Mouse (Mus musculus) limb, embryonic 14.5 days (tissue): ENCODE measurements around the gene Rcc2. TPM values are rescaled to one million over a fixed set of nuclear protein-coding genes. Genes with fewer than 3 reads are reported as not detected.

ENCODE experiments used
- ATAC-seq: fragments of 200-750 bp; cut with Nextera tagmentation; 2 replicates; pipeline ENCODE4 v1.8.0; 2017; ENCODE audit warnings: low read depth, moderate number of reproducible peaks, moderate TSS enrichment; ENCODE audit not compliant: low FRiP score
- DNase-seq: peaks from one replicate; pipeline ENCODE4 v3.0.0-alpha.2; 2015; ENCODE audit warnings: low spot score
- H3K27ac ChIP-seq: fragments of 300-500 bp; sonication (generic); replicated peaks from 2 replicates; pipeline ENCODE4 v1.5.1; 2014; ENCODE audit warnings: low read depth, mild to moderate bottlenecking, low read length, moderate library complexity, mixed read lengths
- H3K27me3 ChIP-seq: fragments of 300-500 bp; sonication (generic); 2 replicates; pipeline ENCODE4 v1.6.1; 2014; ENCODE audit warnings: low read length, mixed read lengths; ENCODE audit not compliant: control insufficient read depth, insufficient read depth
- H3K36me3 ChIP-seq: fragments of 300-500 bp; sonication (generic); 2 replicates; pipeline ENCODE4 v1.6.1; 2014; ENCODE audit warnings: mild to moderate bottlenecking, low read length, moderate library complexity, mixed read lengths; ENCODE audit not compliant: control insufficient read depth, insufficient read depth
- H3K4me1 ChIP-seq: fragments of 300-500 bp; sonication (generic); 2 replicates; pipeline ENCODE4 v1.6.1; 2014; ENCODE audit warnings: antibody characterized with exemption, low read length, mixed read lengths; ENCODE audit not compliant: control insufficient read depth, insufficient read depth
- H3K4me2 ChIP-seq: fragments of 300-500 bp; sonication (generic); replicated peaks from 2 replicates; pipeline ENCODE4 v1.6.1; 2014; ENCODE audit warnings: low read depth, mild to moderate bottlenecking, low read length, moderate library complexity; ENCODE audit not compliant: severe bottlenecking
- H3K4me3 ChIP-seq: fragments of 300-500 bp; sonication (generic); replicated peaks from 2 replicates; pipeline ENCODE4 v1.5.1; 2014; ENCODE audit warnings: low read length
- H3K9ac ChIP-seq: fragments of 300-500 bp; sonication (generic); 2 replicates; pipeline ENCODE4 v1.6.1; 2014; ENCODE audit warnings: mild to moderate bottlenecking, low read depth, low read length, moderate library complexity; ENCODE audit not compliant: severe bottlenecking
- H3K9me3 ChIP-seq: fragments of 300-500 bp; sonication (generic); 2 replicates; pipeline ENCODE4 v1.6.1; 2016; ENCODE audit warnings: low read length; ENCODE audit not compliant: control insufficient read depth
- POLR2A ChIP-seq: fragments of 200-500 bp; IDR thresholded peaks from 2 replicates; pipeline ENCODE4 v1.8.0; 2012; ENCODE audit warnings: inconsistent platforms, mild to moderate bottlenecking, moderate library complexity, borderline replicate concordance; ENCODE audit not compliant: insufficient read depth, insufficient read length; ENCODE audit errors: extremely low read depth
- WGBS: fragments of 180-500 bp; shearing (Covaris S2); extraction: QIAGEN DNeasy Blood & Tissue Kit; methylation state at CpG from one replicate; pipeline ENCODE4 v1.1.7; 2014; 5-methylcytosine and 5-hydroxymethylcytosine counted together
- microRNA-seq: library from miRNA; unstranded; fragments of <30 nt; microRNA quantifications from one replicate; pipeline ENCODE4, GENCODE M21; 2016
- polyA plus RNA-seq, 2 experiments: library from polyadenylated mRNA; depleted of rRNA in 1 of 2; stranded (reverse) in 1 of 2; unstranded in 1 of 2; fragments of >200 nt; fragmentation: Nextera tagmentation in 1 of 2; extraction: Ambion mirVana in 1 of 2; gene quantifications; 2 replicates each; pipeline versions ENCODE4 v1.2.1 to v1.2.3; 2012 to 2014

Gene Rcc2
- polyA plus RNA-seq, 2 experiments, result 47.8 to 119 TPM

DNA sequence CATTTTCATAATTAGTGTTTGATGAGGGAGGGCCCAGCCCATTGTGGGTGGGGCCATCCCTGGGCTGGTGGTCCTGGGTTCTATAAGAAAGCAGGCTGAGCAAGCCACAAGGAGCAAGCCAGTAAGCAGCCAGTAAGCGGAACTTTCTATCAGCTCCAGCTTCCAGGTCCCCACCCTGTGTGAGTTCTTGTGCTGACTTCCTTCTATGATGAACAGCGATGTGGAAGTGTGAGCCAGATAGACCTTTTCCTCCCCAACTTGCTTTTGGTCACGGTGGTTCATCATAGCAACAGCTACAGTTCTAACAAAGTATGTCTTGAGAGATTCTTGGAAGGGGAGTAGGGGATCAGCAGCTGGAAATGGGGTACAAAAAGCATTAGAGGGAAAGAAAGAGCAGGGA, 65.6 kb downstream of the Rcc2 start:
- Histone ChIP-seq H3K9ac (no peak overlapping the region), H3K4me2 (no peak overlapping the region), H3K27me3 (no peaks in the 10 kb centered on the region), H3K9me3 (no peaks in the 10 kb centered on the region), H3K4me1 (no peaks in the 10 kb centered on the region), H3K4me3 (no peak overlapping the region), H3K36me3 (no peaks in the 10 kb centered on the region), H3K27ac (no peak overlapping the region)
- ATAC-seq (no peak), DNase-seq (no peak)
- no peak for TF ChIP-seq POLR2A
- WGBS, result 88% methylated on average over 3 of the region's 3 CpGs

DNA sequence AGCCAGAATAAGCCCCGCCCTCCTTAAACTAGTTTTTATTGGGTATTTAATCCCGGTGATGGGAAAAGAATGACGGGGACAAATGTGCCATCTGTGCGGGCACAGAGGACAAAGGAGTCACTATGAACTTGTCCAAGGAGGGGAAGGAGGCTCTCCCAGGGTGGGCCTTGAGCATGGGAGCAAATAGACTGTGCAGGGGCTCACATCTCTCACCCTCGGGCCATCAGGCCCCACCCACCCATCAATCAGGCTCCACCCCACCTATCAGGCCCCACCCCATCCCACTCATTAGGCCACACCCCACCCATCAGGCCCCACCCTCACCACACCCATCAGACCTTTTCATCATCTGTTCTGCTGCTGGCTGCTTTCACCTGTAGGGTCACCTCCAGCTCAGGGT, 68.6 kb downstream of the Rcc2 start:
- H3K4me3 ChIP-seq, result no peak overlapping the region
- H3K36me3 ChIP-seq, result no peaks in the 10 kb centered on the region
- no peak for TF ChIP-seq POLR2A
- no peak for DNase-seq
- no peaks in the 10 kb centered on the region for H3K27me3 ChIP-seq
- H3K4me1 ChIP-seq, result no peaks in the 10 kb centered on the region
- no peaks in the 10 kb centered on the region for H3K9me3 ChIP-seq
- 71% methylated on average over 5 of the region's 5 CpGs for WGBS
- no peak overlapping the region for H3K4me2 ChIP-seq
- no peak overlapping the region for H3K9ac ChIP-seq
- ATAC-seq, result no peak; the same call in 1 of the 2 replicates
- no peak overlapping the region for H3K27ac ChIP-seq

DNA sequence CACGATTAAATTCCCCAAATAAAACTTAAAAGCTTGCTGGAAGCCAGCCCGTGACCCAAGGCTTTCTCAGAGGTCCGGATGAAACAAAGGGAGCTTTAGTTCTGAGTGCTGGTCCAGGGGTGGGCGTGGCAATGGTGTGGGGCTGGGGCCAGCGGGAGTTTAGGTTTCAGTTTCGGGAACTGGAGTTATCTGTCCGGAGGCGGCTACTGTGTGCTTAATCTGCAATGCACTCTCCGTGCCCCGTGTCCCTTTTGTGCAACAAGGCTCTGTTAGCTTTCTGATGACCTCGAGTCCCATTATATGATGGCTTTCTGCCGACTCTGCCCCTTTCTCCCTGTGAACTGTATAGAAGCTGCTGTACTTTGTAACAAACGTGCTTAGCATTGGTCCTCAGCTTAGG, 70.1 kb downstream of the Rcc2 start:
- no peak for TF ChIP-seq POLR2A
- ATAC-seq (no peak), DNase-seq (no peak)
- Histone ChIP-seq H3K9ac (no peak overlapping the region), H3K4me2 (peak overlapping the region; percentile 30), H3K4me1 (no peaks in the 10 kb centered on the region), H3K36me3 (no peaks in the 10 kb centered on the region), H3K9me3 (no peaks in the 10 kb centered on the region), H3K27me3 (no peaks in the 10 kb centered on the region), H3K4me3 (peak overlapping the region; percentile 21), H3K27ac (no peak overlapping the region)
- 14% methylated on average over 13 of the region's 13 CpGs for WGBS

DNA sequence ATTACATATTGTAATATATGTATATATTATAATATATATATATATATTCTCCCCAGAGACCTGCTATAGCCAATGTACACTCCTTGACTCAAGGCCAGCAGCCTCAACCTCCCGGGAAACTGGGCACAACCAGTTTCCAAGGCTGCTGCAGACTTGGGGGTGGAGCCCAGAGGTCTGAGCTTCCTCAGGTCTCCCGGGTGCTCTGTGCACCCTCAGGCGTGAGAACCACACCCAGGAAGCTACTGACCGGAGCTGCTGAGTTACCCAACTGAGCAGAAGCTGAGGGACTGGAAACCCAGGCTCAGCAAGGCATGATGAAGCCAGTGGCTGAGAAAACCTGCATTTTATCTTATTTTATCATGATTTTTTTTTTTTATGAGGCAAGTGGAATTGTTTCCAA, 70.8 kb downstream of the Rcc2 start:
- no peak for TF ChIP-seq POLR2A
- DNase-seq (no peak), ATAC-seq (no peak)
- WGBS, result 41% methylated on average over 4 of the region's 4 CpGs
- H3K27ac ChIP-seq, result no peak overlapping the region
- no peaks in the 10 kb centered on the region for H3K9me3 ChIP-seq
- H3K4me3 ChIP-seq, result no peak overlapping the region
- H3K4me2 ChIP-seq, result no peak overlapping the region
- no peaks in the 10 kb centered on the region for H3K4me1 ChIP-seq
- no peak overlapping the region for H3K9ac ChIP-seq
- H3K27me3 ChIP-seq, result no peaks in the 10 kb centered on the region
- no peaks in the 10 kb centered on the region for H3K36me3 ChIP-seq

Small RNAs within 50 kb of the gene (microRNA-seq; reads per million reads assigned to microRNA genes)
- not detected for gene Gm23045
- gene Gm25951, result not detected

Other genes starting within 250 kb of the Rcc2 start
- gene Arhgef10l, start 34.5 kb upstream of the Rcc2 start, polyA plus RNA-seq (2012; rRNA removed), result 19.5 and 25.4 TPM in 2 replicates
- 13.7 and 15.2 TPM in 2 replicates for gene Arhgef10l, start 34.5 kb upstream of the Rcc2 start, polyA plus RNA-seq (2014; fragmentation: Nextera tagmentation; extraction: Ambion mirVana)
- not detected in 2 replicates for gene Padi6, start 42.1 kb downstream of the Rcc2 start, polyA plus RNA-seq (2012; rRNA removed)
- gene Padi6, start 42.1 kb downstream of the Rcc2 start, polyA plus RNA-seq (2014; fragmentation: Nextera tagmentation; extraction: Ambion mirVana), result not detected in 2 replicates
- gene Padi4, start 73.7 kb downstream of the Rcc2 start, polyA plus RNA-seq (2012; rRNA removed), result 0.10 and 0.11 TPM in 2 replicates
- not detected in 2 replicates for gene Padi4, start 73.7 kb downstream of the Rcc2 start, polyA plus RNA-seq (2014; fragmentation: Nextera tagmentation; extraction: Ambion mirVana)
- gene Padi3, start 110.1 kb downstream of the Rcc2 start, polyA plus RNA-seq (2012; rRNA removed), result 0.28 and 0.30 TPM in 2 replicates
- 0.08 and 0.21 TPM in 2 replicates for gene Padi3, start 110.1 kb downstream of the Rcc2 start, polyA plus RNA-seq (2014; fragmentation: Nextera tagmentation; extraction: Ambion mirVana)
- gene Padi1, start 145.2 kb downstream of the Rcc2 start, polyA plus RNA-seq (2012; rRNA removed), result 0.19 and 0.25 TPM in 2 replicates
- gene Padi1, start 145.2 kb downstream of the Rcc2 start, polyA plus RNA-seq (2014; fragmentation: Nextera tagmentation; extraction: Ambion mirVana), result 0.10 and 0.12 TPM in 2 replicates
- 1.3 and 1.9 TPM in 2 replicates for gene Padi2, start 205.8 kb downstream of the Rcc2 start, polyA plus RNA-seq (2012; rRNA removed)
- 1.3 and 1.9 TPM in 2 replicates for gene Padi2, start 205.8 kb downstream of the Rcc2 start, polyA plus RNA-seq (2014; fragmentation: Nextera tagmentation; extraction: Ambion mirVana)